Mouse (Mus musculus) liver, postnatal 0 days (tissue): ENCODE measurements around the gene Coa3. TPM values are rescaled to one million over a fixed set of nuclear protein-coding genes. Genes with fewer than 3 reads are reported as not detected.

ENCODE experiments used
- ATAC-seq: fragments of 200-750 bp; cut with Nextera tagmentation; 2 replicates; pipeline ENCODE4 v1.8.0; 2017; ENCODE audit warnings: mild to moderate bottlenecking, moderate library complexity
- DNase-seq: peaks from one replicate; pipeline ENCODE4 v3.0.0-alpha.2; 2016
- H3K27ac ChIP-seq: fragments of 300-500 bp; sonication (generic); 2 replicates; pipeline ENCODE4 v1.5.1; 2014; ENCODE audit warnings: antibody characterized with exemption, moderate library complexity, mild to moderate bottlenecking, low read depth
- H3K27me3 ChIP-seq: fragments of 300-500 bp; sonication (generic); 2 replicates; pipeline ENCODE4 v1.6.1; 2014; ENCODE audit warnings: low read length, control low read depth, mixed read lengths; ENCODE audit not compliant: insufficient read depth
- H3K36me3 ChIP-seq: fragments of 300-500 bp; sonication (generic); replicated peaks from 2 replicates; pipeline ENCODE4 v1.6.1; 2014; ENCODE audit warnings: mild to moderate bottlenecking, control low read depth, low read length, moderate library complexity, mixed read lengths; ENCODE audit not compliant: insufficient read depth
- H3K4me1 ChIP-seq: fragments of 300-500 bp; sonication (generic); 2 replicates; pipeline ENCODE4 v1.6.1; 2014; ENCODE audit warnings: antibody characterized with exemption, mild to moderate bottlenecking, control low read depth; ENCODE audit not compliant: insufficient read depth
- H3K4me2 ChIP-seq: fragments of 300-500 bp; sonication (generic); 2 replicates; pipeline ENCODE4 v1.6.1; 2014; ENCODE audit warnings: low read depth, mild to moderate bottlenecking, low read length, moderate library complexity, mixed read lengths
- H3K4me3 ChIP-seq: fragments of 300-500 bp; sonication (generic); 2 replicates; pipeline ENCODE4 v1.5.1; 2014; ENCODE audit warnings: low read depth, low read length
- H3K9ac ChIP-seq: fragments of 300-500 bp; sonication (generic); replicated peaks from 2 replicates; pipeline ENCODE4 v1.6.1; 2014; ENCODE audit warnings: mild to moderate bottlenecking, moderate library complexity
- H3K9me3 ChIP-seq: fragments of 300-500 bp; sonication (generic); 2 replicates; pipeline ENCODE4 v1.6.1; 2016; ENCODE audit warnings: mild to moderate bottlenecking, control low read depth, low read length, mixed read lengths
- CTCF ChIP-seq: sonication (generic); IDR thresholded peaks from 2 replicates; pipeline ENCODE4 v1.5.1; 2016; ENCODE audit warnings: antibody characterized with exemption, low read depth
- EP300 ChIP-seq: IDR thresholded peaks from 2 replicates; pipeline ENCODE4 v1.6.1; 2016; ENCODE audit warnings: antibody characterized with exemption, low read depth, mild to moderate bottlenecking
- WGBS: fragments of 180-500 bp; shearing (Covaris S2); extraction: QIAGEN DNeasy Blood & Tissue Kit; methylation state at CpG from one replicate; pipeline ENCODE4 v1.1.7; 2014; ENCODE audit not compliant: insufficient replicate concordance; 5-methylcytosine and 5-hydroxymethylcytosine counted together
- polyA plus RNA-seq: library from polyadenylated mRNA; unstranded; fragments of >200 nt; fragmentation: Nextera tagmentation; extraction: Ambion mirVana; gene quantifications from 2 replicates; pipeline ENCODE4 v1.2.1, GENCODE M21; 2015

The Coa3 gene
- polyA plus RNA-seq, 1 experiment from 2014 or later: 86.6 TPM

GRCm38 (mm10) chr11:101316501-101316917, 37.6 kb upstream of the Coa3 start:
- peak overlapping the region; percentile 91 for H3K9ac ChIP-seq
- peaks cover 24% of the 10 kb centered on the region for H3K4me1 ChIP-seq
- H3K27ac ChIP-seq: peak overlapping the region; percentile 92
- DNase-seq (peak; percentile 77), ATAC-seq (peak; percentile 43)
- H3K9me3 ChIP-seq: no peaks in the 10 kb centered on the region
- TF ChIP-seq EP300: no peak
- TF ChIP-seq CTCF: no peak
- H3K4me2 ChIP-seq: peak overlapping the region; percentile 85
- H3K36me3 ChIP-seq: peaks cover 40% of the 10 kb centered on the region
- peak overlapping the region; percentile 79 for H3K4me3 ChIP-seq
- WGBS: under 1% methylated on average over 17 of the region's 17 CpGs
- no peaks in the 10 kb centered on the region for H3K27me3 ChIP-seq

GRCm38 (mm10) chr11:101315665-101316500, 37.0 kb upstream of the Coa3 start, which contains the start of gene Psme3:
Gene Psme3 (plus strand): TSS chr11:101316213.
- DNase-seq (peak; percentile 95), ATAC-seq (peak; percentile 92)
- no peaks in the 10 kb centered on the region for H3K27me3 ChIP-seq
- TF ChIP-seq CTCF (no peak), EP300 (peak; percentile 100)
- peaks cover 34% of the 10 kb centered on the region for H3K36me3 ChIP-seq
- peaks cover 24% of the 10 kb centered on the region for H3K4me1 ChIP-seq
- peak within 1 kb of the TSS; percentile 85 for H3K4me2 ChIP-seq
- H3K4me3 ChIP-seq: peak within 1 kb of the TSS; percentile 79
- under 1% methylated on average over 59 of the region's 62 CpGs for WGBS
- peak within 1 kb of the TSS; percentile 92 for H3K27ac ChIP-seq
- no peaks in the 10 kb centered on the region for H3K9me3 ChIP-seq
- peak within 1 kb of the TSS; percentile 91 for H3K9ac ChIP-seq

GRCm38 (mm10) chr11:101315082-101315650, 36.3 kb upstream of the Coa3 start:
- no peak for DNase-seq

GRCm38 (mm10) chr11:101314567-101314966, 35.7 kb upstream of the Coa3 start:
- peaks cover 24% of the 10 kb centered on the region for H3K4me1 ChIP-seq
- no peak overlapping the region for H3K9ac ChIP-seq
- TF ChIP-seq EP300 (no peak), CTCF (peak; percentile 13; the same call in 1 of the 2 replicates)
- DNase-seq (no peak), ATAC-seq (no peak)
- 97% methylated on average over 1 of the region's 1 CpGs for WGBS
- 0 out of 2 replicates have a peak overlapping the region, but pooled peaks have one; percentile 85 for H3K4me2 ChIP-seq
- H3K27me3 ChIP-seq: no peaks in the 10 kb centered on the region
- peak overlapping the region; percentile 92; the same call in 1 of the 2 replicates for H3K27ac ChIP-seq
- peaks cover 20% of the 10 kb centered on the region for H3K36me3 ChIP-seq
- H3K4me3 ChIP-seq: no peak overlapping the region
- H3K9me3 ChIP-seq: no peaks in the 10 kb centered on the region

More at GRCm38 (mm10) chr11:101315082-101315650, 36.3 kb upstream of the Coa3 start:
- Histone ChIP-seq H3K4me2 (peak overlapping the region; percentile 85), H3K9me3 (no peaks in the 10 kb centered on the region), H3K4me1 (peaks cover 24% of the 10 kb centered on the region), H3K27ac (peak overlapping the region; percentile 92), H3K36me3 (peaks cover 26% of the 10 kb centered on the region), H3K4me3 (peak overlapping the region; percentile 79), H3K27me3 (no peaks in the 10 kb centered on the region), H3K9ac (peak overlapping the region; percentile 91)
- WGBS: 66% methylated on average over 8 of the region's 8 CpGs
- TF ChIP-seq EP300 (no peak), CTCF (no peak)
- ATAC-seq: no peak

DNA sequence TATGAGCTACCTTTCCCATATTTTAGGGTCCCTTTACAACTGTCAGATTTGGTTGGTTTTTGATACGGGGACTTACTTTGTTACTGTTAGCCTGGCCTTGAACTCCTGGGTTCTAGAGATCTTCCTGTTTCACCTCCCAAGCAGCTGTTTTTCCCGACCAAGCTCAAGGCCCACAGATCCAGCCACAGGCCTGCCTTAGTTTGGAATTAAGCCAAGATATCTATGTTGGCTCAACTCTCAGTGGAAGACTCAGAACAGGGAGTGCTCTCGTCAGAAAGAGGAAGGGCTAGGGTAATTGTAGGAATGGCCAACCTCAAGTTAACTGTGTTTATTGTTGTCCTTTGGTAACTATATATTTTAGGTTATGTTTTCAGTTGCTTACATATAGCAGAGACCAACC, 33.2 kb upstream of the Coa3 start:
- H3K4me3 ChIP-seq: no peak overlapping the region
- H3K9me3 ChIP-seq: no peaks in the 10 kb centered on the region
- 44% methylated on average over 3 of the region's 3 CpGs for WGBS
- no peaks in the 10 kb centered on the region for H3K27me3 ChIP-seq
- ATAC-seq (no peak), DNase-seq (no peak)
- no peak overlapping the region for H3K4me2 ChIP-seq
- no peak overlapping the region for H3K9ac ChIP-seq
- TF ChIP-seq EP300: no peak
- TF ChIP-seq CTCF: no peak
- no peak overlapping the region for H3K27ac ChIP-seq
- H3K36me3 ChIP-seq: no peaks in the 10 kb centered on the region
- peaks cover 18% of the 10 kb centered on the region for H3K4me1 ChIP-seq

- peaks cover 15% of the 10 kb centered on the region; the same call in 1 of the 2 replicates for H3K4me1 ChIP-seq
- H3K9ac ChIP-seq: no peak overlapping the region
- H3K4me3 ChIP-seq: no peak overlapping the region
- no peaks in the 10 kb centered on the region for H3K27me3 ChIP-seq
- no peaks in the 10 kb centered on the region for H3K36me3 ChIP-seq
- DNase-seq: no peak
- no peaks in the 10 kb centered on the region for H3K9me3 ChIP-seq
- H3K4me2 ChIP-seq: no peak overlapping the region
- 73% methylated on average over 3 of the region's 3 CpGs for WGBS
- no peak for TF ChIP-seq CTCF
- TF ChIP-seq EP300: no peak
- no peak for ATAC-seq
- H3K27ac ChIP-seq: no peak overlapping the region
Measured at GRCm38 (mm10) chr11:101311083-101311482, 32.2 kb upstream of the Coa3 start.
